Mouse (Mus musculus) gastrocnemius, adult 2 months (tissue): Measurements from ENCODE around the gene Btrc. TPM values are rescaled to one million over a fixed set of nuclear protein-coding genes. Genes with fewer than 3 reads are reported as not detected.
A peak's percentile ranks its signal among the peaks of the same experiment; 100 is the strongest.

ENCODE experiments used
- DNase-seq: peaks from one replicate; pipeline ENCODE4 v3.0.0; 2022
- H3K27ac ChIP-seq: fragments of 200-600 bp; 2 replicates; pipeline ENCODE4 v1.8.1; 2022; ENCODE audit warnings: mild to moderate bottlenecking
- H3K4me3 ChIP-seq: fragments of 200-600 bp; 2 replicates; pipeline ENCODE4 v1.8.1; 2022; ENCODE audit warnings: mild to moderate bottlenecking, moderate library complexity
- CTCF ChIP-seq: fragments of 200-600 bp; IDR thresholded peaks from 2 replicates; pipeline ENCODE4 v1.8.1; 2022; ENCODE audit warnings: antibody characterized with exemption, mild to moderate bottlenecking, moderate library complexity
- intact Hi-C: fragments of 180-260 bp; cut with DNase I; formaldehyde crosslinking; loops from one replicate; pipeline ENCODE4 v1.15.1; 2025
- total RNA-seq, 2 experiments: library from RNA; stranded (reverse); gene quantifications; 2 replicates each; pipeline ENCODE4 v1.2.3; 2021

Btrc gene
- total RNA-seq, 2 experiments from 2014 or later, result 20.5 to 22.0 TPM

GRCm38 (mm10) chr19:45549128-45549915, 185.8 kb downstream of the Btrc start:
- H3K27ac ChIP-seq, result no peak overlapping the region
- TF ChIP-seq CTCF, result no peak
- DNase-seq, result peak; percentile 12
- intact Hi-C loops, result no loop called here
- H3K4me3 ChIP-seq, result no peak overlapping the region

DNA sequence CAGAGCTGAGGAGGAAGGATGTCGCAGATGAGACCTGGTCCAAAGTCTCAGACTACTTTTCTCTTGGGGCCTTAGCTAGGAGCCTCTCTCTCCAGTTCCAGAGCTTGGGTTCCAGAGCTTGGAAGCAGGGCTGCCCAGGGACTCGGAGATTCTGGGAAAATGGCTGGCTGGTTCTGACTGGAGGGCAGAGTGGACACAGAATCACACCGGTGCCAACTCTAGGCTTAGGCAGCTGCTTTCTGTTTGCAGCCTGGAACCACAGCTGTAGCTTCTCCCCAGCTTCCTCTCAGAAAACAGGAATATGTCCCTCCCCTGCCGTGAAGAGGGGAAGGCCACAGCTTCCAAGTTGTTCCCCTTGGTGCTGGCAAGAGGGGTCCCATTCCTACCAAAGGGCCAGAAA, 186.4 kb downstream of the Btrc start:
- no peak overlapping the region for H3K27ac ChIP-seq
- intact Hi-C loops, result no loop called here
- peak; percentile 16 for DNase-seq
- TF ChIP-seq CTCF, result no peak
- H3K4me3 ChIP-seq, result no peak overlapping the region

- DNase-seq, result no peak
- no peak overlapping the region for H3K27ac ChIP-seq
Observed at GRCm38 (mm10) chr19:45552187-45552586, 188.7 kb downstream of the Btrc start.

DNA sequence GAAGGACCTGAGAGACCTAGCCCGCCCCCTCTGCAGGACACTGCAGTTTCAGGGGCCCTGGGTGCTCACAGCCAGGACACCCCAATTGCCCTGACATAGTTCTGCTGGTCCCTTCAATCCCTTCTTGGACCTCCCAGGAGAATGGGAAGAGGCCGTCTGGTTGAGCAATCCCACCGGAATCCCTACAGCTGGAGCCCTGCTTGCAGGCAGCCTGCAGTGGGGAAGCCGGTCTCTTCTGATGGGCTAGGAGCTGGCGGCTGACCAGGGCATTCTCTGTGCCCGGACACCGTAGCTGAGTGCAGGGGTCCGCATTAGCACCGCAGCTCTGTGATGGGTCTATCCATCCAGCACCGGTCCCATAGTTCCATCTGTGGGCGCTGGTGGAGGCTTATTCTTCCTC, 190.6 kb downstream of the Btrc start:
- Histone ChIP-seq H3K4me3 (no peak overlapping the region), H3K27ac (no peak overlapping the region)
- TF ChIP-seq CTCF, result no peak
- no peak for DNase-seq
- intact Hi-C loops, result no loop called here

More at GRCm38 (mm10) chr19:45552187-45552586, 188.7 kb downstream of the Btrc start:
- no peak for TF ChIP-seq CTCF
- no peak overlapping the region for H3K4me3 ChIP-seq
- intact Hi-C loops, result no loop called here

- intact Hi-C loops, result no loop called here
- TF ChIP-seq CTCF, result no peak
- peak within 1 kb of the TSS; percentile 91 for H3K4me3 ChIP-seq
- H3K27ac ChIP-seq, result peak within 1 kb of the TSS; percentile 91
- peak; percentile 91 for DNase-seq
Observed at GRCm38 (mm10) chr19:45560153-45560890, 196.8 kb downstream of the Btrc start, which contains the start of the genes Poll and Gm17018. Gene Poll (minus strand): TSS chr19:45560531. Gene Gm17018 (plus strand): TSS chr19:45560615.

DNA sequence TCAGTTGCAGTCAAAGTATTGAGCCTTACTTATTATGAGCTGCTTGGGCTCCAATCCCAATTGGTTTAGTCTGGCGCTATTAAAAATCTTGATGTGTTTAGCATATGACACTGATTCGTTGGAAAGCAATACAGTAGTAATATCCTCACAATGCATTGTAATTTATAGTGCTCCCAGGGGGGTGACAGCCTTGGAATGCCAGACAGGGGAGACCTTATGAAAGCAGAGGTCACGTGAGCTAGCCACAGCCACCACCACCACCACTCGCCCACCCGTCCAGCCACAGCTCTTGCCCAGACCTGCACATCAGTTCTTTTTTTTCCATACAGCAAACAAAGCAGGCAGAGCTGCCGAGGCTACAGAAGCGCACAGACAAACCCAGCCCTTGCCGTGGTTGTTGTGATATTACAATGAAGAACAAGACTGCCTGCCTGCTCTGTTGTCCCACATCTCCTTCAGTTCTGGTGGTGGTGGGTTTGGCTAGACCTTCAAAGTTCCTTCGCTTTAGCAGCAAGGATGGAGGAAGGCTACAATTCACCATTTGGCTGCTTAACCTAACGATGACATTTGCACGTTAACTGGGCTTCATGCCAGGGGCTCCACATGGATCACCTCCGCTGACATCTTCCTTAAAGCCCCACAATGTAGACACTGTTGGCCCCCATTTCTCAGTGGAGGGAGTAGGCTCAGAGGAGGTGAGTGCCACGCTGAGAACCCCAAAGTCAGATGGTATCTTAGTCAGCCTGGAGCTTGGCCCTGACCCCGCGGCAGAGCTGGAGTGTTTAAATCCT, 202.6 kb downstream of the Btrc start:
- H3K27ac ChIP-seq, result no peak overlapping the region
- DNase-seq, result no peak
- intact Hi-C loops, result no loop called here
- TF ChIP-seq CTCF, result no peak
- H3K4me3 ChIP-seq, result no peak overlapping the region

- H3K27ac ChIP-seq, result no peak overlapping the region
- intact Hi-C loops, result no loop called here
- DNase-seq, result no peak
- no peak overlapping the region for H3K4me3 ChIP-seq
- no peak for TF ChIP-seq CTCF
Observed at GRCm38 (mm10) chr19:45567367-45567766, 203.8 kb downstream of the Btrc start.

GRCm38 (mm10) chr19:45573033-45573432, 209.5 kb downstream of the Btrc start:
- no peak for DNase-seq
- intact Hi-C loops, result loop anchor here (1.0 kb wide), 1 partner anchor 173 kb away; no protein-coding TSS in a partner anchor
- Histone ChIP-seq H3K27ac (no peak overlapping the region), H3K4me3 (no peak overlapping the region)
- TF ChIP-seq CTCF, result no peak

GRCm38 (mm10) chr19:45573861-45574267, 210.3 kb downstream of the Btrc start:
- intact Hi-C loops, result loop anchor here (1.0 kb wide), 1 partner anchor 172 kb away; no protein-coding TSS in a partner anchor
- TF ChIP-seq CTCF, result peak; percentile 91
- Histone ChIP-seq H3K4me3 (no peak overlapping the region), H3K27ac (no peak overlapping the region; the same call in 1 of the 2 replicates)
- peak; percentile 83 for DNase-seq

DNA sequence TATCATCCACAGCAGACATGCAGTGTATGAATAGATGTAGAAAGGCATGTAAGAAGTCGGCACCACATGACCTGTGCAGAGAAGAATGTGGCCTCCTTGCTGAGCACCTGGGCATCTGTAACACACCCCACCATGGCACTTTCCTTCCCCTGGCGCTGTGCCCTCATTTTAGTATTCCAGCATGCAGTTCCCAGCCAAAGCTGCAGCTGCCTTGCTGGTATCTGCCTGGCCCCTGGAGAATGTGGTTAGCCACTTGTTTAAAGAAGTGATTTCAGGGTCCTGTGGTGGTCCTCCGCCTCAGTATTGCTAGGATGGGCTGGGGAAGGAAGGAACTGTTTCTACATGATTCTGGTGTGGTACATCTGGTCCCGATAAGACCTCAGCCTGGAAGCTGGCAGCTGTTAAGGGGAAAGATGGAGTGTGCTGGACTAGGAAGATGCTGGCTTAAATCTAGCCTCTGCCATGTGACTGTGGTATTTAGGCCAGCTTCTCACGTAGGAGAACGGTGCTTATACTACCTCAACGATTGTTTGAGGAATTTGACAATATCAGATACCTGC, 210.9 kb downstream of the Btrc start:
- no peak for TF ChIP-seq CTCF
- DNase-seq, result no peak
- intact Hi-C loops, result no loop called here
- Histone ChIP-seq H3K4me3 (no peak overlapping the region), H3K27ac (no peak overlapping the region; the same call in 1 of the 2 replicates)

- Histone ChIP-seq H3K4me3 (peak overlapping the region; percentile 9; the same call in 1 of the 2 replicates), H3K27ac (peak overlapping the region; percentile 48; the same call in 1 of the 2 replicates)
- no peak for TF ChIP-seq CTCF
- intact Hi-C loops, result no loop called here
- DNase-seq, result no peak
Observed at GRCm38 (mm10) chr19:45574941-45575631, 211.6 kb downstream of the Btrc start.
